Mouse (Mus musculus) large intestine, adult 2 months (tissue): ENCODE measurements around the gene Gm13057. TPM values are rescaled to one million over a fixed set of nuclear protein-coding genes. Genes with fewer than 3 reads are reported as not detected.
"Not testable (repeated sequence)": the region's sequence is repeated elsewhere in the genome, so short reads cannot be mapped to it uniquely, and the experiment has no call there.

Experiments
- DNase-seq: peaks from one replicate; pipeline ENCODE4 v3.0.0-alpha.2; 2012; ENCODE audit warnings: low read depth, low spot score
- WGBS: fragments of 180-500 bp; shearing (Covaris S2); methylation state at CpG from one replicate; pipeline ENCODE4 v1.1.7; 2018; 5-methylcytosine and 5-hydroxymethylcytosine counted together
- polyA plus RNA-seq: library from polyadenylated mRNA; depleted of rRNA; stranded (reverse); fragments of >200 nt; gene quantifications from 2 replicates; pipeline ENCODE4 v1.2.3, GENCODE M21; 2012; rRNA removed

Gene Gm13057
- not detected in 2 replicates for polyA plus RNA-seq

- WGBS: no CpG with 5 or more reads among the region's 3 CpGs
- DNase-seq: not testable (repeated sequence)
These were observed at the start of gene Gm13057, which contains the start of gene BC080695 for GRCm38 (mm10) chr4:143551400-143551799. Gm13057 (plus strand) TSS chr4:143551709. BC080695 (plus strand) TSS chr4:143551700.

GRCm38 (mm10) chr4:143511043-143511442, 40.5 kb upstream of the Gm13057 start, which contains the start of gene Gm13043:
Gm13043 (plus strand) TSS chr4:143511343.
- DNase-seq: no peak
- 82% methylated on average over 3 of the region's 3 CpGs for WGBS

GRCm38 (mm10) chr4:143535654-143536053, 15.9 kb upstream of the Gm13057 start, which contains the start of gene Gm13040:
Gm13040 (plus strand) TSS chr4:143535954.
- no CpG with 5 or more reads among the region's 3 CpGs for whole genome bisulfite sequencing
- DNase-seq: not testable (repeated sequence)

Other genes starting within 250 kb of the Gm13057 start
- not detected in 2 replicates for gene Lrrc38, start 202.0 kb upstream of the Gm13057 start, polyA plus RNA-seq
- not detected in 2 replicates for gene Pramel1, start 157.3 kb upstream of the Gm13057 start, polyA plus RNA-seq
- 5.9 and 6.5 TPM in 2 replicates for gene Pramef8, start 139.3 kb upstream of the Gm13057 start, polyA plus RNA-seq
- gene Oog4, start 101.4 kb upstream of the Gm13057 start, polyA plus RNA-seq: not detected in 2 replicates
- not detected in 2 replicates for gene Gm13043, start 40.4 kb upstream of the Gm13057 start, polyA plus RNA-seq
- gene Gm13040, start 15.8 kb upstream of the Gm13057 start, polyA plus RNA-seq: not detected in 2 replicates
- gene BC080695, start within 50 bp of the Gm13057 start, polyA plus RNA-seq: not detected in 2 replicates
- gene Gm13083, start 63.3 kb downstream of the Gm13057 start, polyA plus RNA-seq: not detected in 2 replicates
- not detected in 2 replicates for gene Gm13088, start 105.5 kb downstream of the Gm13057 start, polyA plus RNA-seq
- gene Gm13089, start 151.0 kb downstream of the Gm13057 start, polyA plus RNA-seq: not detected in 2 replicates
- not detected in 2 replicates for gene Gm13078, start 167.7 kb downstream of the Gm13057 start, polyA plus RNA-seq
- not detected in 2 replicates for gene Gm13023, start 237.6 kb downstream of the Gm13057 start, polyA plus RNA-seq